Mouse (Mus musculus): ENCODE data around the gene Ptpn3. TPM values are rescaled to one million over a fixed set of nuclear protein-coding genes. Genes with fewer than 3 reads are reported as not detected.

Gene Ptpn3
- polyA plus RNA-seq, 1 experiment from 2014 or later: 4.4 TPM

DNA sequence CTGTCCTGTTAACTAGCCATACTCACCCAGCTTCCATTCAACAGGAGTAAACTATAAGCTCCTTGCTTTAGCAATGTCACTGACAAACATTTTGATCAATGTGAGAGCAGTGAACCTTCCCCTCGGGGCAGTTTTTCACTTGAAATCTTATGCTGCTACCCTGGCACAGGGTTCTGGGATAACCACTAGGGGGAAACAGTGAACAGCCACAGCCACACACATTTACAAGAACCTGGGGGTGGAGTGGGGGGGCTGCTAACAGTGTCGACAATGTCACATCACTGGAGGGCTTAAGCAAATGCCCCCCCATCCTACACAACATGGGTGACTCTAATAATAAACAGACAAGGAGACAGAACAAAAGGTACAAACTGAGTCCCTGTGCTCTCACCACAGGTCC is 51.0 kb downstream of the Ptpn3 start:
- Histone ChIP-seq H3K9ac (no peak overlapping the region), H3K27ac (ENCODE audit: low read depth) (no peak overlapping the region), H3K9me3 (ENCODE audit: low read depth, low read length) (no peaks in the 10 kb centered on the region), H3K4me1 (ENCODE audit: insufficient read depth) (no peaks in the 10 kb centered on the region), H3K36me3 (ENCODE audit: insufficient read depth) (no peaks in the 10 kb centered on the region), H3K4me3 (ENCODE audit: low read depth, low read length) (no peak overlapping the region), H3K27me3 (ENCODE audit: insufficient read depth, low read length) (no peaks in the 10 kb centered on the region), H3K4me2 (no peak overlapping the region)
- TF ChIP-seq CTCF (IDR thresholded peaks at IDR 0.05; ENCODE audit: low read depth): peak; percentile 65
- DNase-seq (peak; percentile 24), ATAC-seq (ENCODE audit: insufficient read depth) (no peak)
- WGBS: 17% methylated on average over 2 of the region's 2 CpGs

GRCm38 (mm10) chr4:57249108-57249507 is 52.5 kb downstream of the Ptpn3 start:
- no peak for TF ChIP-seq CTCF (IDR thresholded peaks at IDR 0.05; ENCODE audit: low read depth)
- Histone ChIP-seq H3K9me3 (ENCODE audit: low read depth, low read length) (no peaks in the 10 kb centered on the region), H3K4me2 (no peak overlapping the region), H3K27me3 (ENCODE audit: insufficient read depth, low read length) (no peaks in the 10 kb centered on the region), H3K9ac (no peak overlapping the region), H3K4me3 (ENCODE audit: low read depth, low read length) (no peak overlapping the region), H3K4me1 (ENCODE audit: insufficient read depth) (no peaks in the 10 kb centered on the region), H3K36me3 (ENCODE audit: insufficient read depth) (no peaks in the 10 kb centered on the region), H3K27ac (ENCODE audit: low read depth) (no peak overlapping the region)
- ATAC-seq (ENCODE audit: insufficient read depth): no peak
- no peak for DNase-seq
- WGBS: 34% methylated on average over 8 of the region's 8 CpGs

DNA sequence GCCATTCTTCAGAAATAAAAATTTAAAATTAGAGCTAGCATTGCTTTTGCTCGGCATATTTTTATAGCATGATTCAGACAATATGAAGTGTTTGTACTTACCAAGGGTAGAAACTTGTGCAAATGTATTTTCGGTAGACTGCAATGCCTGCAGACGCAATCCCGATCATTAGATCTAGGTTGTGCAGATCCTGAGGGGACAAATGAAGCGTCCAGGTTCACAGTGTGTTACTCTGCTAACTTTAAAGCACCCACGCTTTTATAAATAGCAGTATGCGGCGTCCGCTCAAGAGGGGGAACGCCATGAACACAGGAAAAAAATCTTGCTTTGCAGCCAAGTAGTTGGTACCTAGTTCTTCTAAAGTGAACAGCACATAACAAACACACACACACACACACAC is 56.8 kb downstream of the Ptpn3 start:
- TF ChIP-seq CTCF (IDR thresholded peaks at IDR 0.05; ENCODE audit: low read depth): no peak
- no peaks in the 10 kb centered on the region for H3K36me3 ChIP-seq (ENCODE audit: insufficient read depth)
- no peak overlapping the region for H3K9ac ChIP-seq
- H3K4me3 ChIP-seq (ENCODE audit: low read depth, low read length): no peak overlapping the region
- peaks cover 2% of the 10 kb centered on the region; the same call in 1 of the 2 replicates for H3K4me1 ChIP-seq (ENCODE audit: insufficient read depth)
- ATAC-seq (ENCODE audit: insufficient read depth) (no peak), DNase-seq (no peak)
- H3K9me3 ChIP-seq (ENCODE audit: low read depth, low read length): no peaks in the 10 kb centered on the region
- 86% methylated on average over 10 of the region's 10 CpGs for WGBS
- no peak overlapping the region for H3K27ac ChIP-seq (ENCODE audit: low read depth)
- H3K27me3 ChIP-seq (ENCODE audit: insufficient read depth, low read length): no peaks in the 10 kb centered on the region
- no peak overlapping the region for H3K4me2 ChIP-seq

DNA sequence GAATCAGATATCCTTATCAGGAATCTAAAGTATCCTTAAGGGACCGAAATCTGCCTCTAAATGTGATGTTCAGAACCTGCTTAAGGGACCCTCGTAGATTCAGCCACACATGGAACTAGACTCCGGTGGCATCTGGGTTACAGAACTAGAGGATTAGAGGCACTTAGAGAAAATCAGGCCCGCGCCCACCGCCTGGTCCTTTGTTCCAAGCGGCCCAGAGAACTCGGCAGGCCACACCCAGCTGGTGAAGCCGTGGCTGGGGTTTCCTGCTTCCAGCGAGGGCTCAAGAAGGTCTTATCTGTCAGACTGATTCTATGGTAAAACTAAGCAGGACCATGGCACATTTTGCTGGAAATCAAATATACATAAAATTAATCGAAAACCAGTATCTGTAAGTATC is 58.3 kb downstream of the Ptpn3 start:
- Histone ChIP-seq H3K4me1 (ENCODE audit: insufficient read depth) (peaks cover 2% of the 10 kb centered on the region; the same call in 1 of the 2 replicates), H3K36me3 (ENCODE audit: insufficient read depth) (no peaks in the 10 kb centered on the region), H3K9me3 (ENCODE audit: low read depth, low read length) (no peaks in the 10 kb centered on the region), H3K27me3 (ENCODE audit: insufficient read depth, low read length) (no peaks in the 10 kb centered on the region), H3K4me3 (ENCODE audit: low read depth, low read length) (no peak overlapping the region), H3K9ac (no peak overlapping the region), H3K4me2 (no peak overlapping the region), H3K27ac (ENCODE audit: low read depth) (no peak overlapping the region)
- no peak for TF ChIP-seq CTCF (IDR thresholded peaks at IDR 0.05; ENCODE audit: low read depth)
- DNase-seq (peak; percentile 15), ATAC-seq (ENCODE audit: insufficient read depth) (no peak)
- WGBS: 55% methylated on average over 11 of the region's 11 CpGs

GRCm38 (mm10) chr4:57240934-57241333 is 60.7 kb downstream of the Ptpn3 start:
- ATAC-seq (ENCODE audit: insufficient read depth) (no peak), DNase-seq (peak; percentile 44)
- no peaks in the 10 kb centered on the region for H3K9me3 ChIP-seq (ENCODE audit: low read depth, low read length)
- no peak overlapping the region for H3K27ac ChIP-seq (ENCODE audit: low read depth)
- WGBS: 61% methylated on average over 10 of the region's 10 CpGs
- no peaks in the 10 kb centered on the region for H3K27me3 ChIP-seq (ENCODE audit: insufficient read depth, low read length)
- H3K4me2 ChIP-seq: no peak overlapping the region
- H3K9ac ChIP-seq: no peak overlapping the region
- H3K4me3 ChIP-seq (ENCODE audit: low read depth, low read length): no peak overlapping the region
- no peaks in the 10 kb centered on the region for H3K36me3 ChIP-seq (ENCODE audit: insufficient read depth)
- peak; percentile 36; the same call in 1 of the 2 replicates for TF ChIP-seq CTCF (IDR thresholded peaks at IDR 0.05; ENCODE audit: low read depth)
- H3K4me1 ChIP-seq (ENCODE audit: insufficient read depth): peaks cover 2% of the 10 kb centered on the region; the same call in 1 of the 2 replicates

DNA sequence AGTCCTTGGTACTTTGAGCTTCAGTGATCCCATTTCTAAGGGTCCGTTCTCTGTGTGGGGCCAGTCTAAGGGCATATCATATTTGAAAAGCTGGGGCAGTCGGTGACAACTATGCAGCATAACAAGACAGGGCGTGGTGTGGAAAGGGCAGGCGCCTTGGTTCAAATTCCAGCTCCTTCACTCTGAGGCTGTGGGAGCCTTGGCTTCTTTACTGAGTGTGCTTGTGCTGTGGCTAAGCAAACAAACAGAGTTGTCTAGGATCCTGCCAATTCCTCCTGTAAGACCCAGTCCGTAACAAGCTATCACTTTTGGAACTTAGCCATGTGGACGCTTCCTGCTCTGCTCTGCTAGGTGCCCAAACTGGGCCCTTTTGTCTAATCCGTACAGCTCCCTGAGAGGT is 61.5 kb downstream of the Ptpn3 start:
- DNase-seq: peak; percentile 61
- no peaks in the 10 kb centered on the region for H3K27me3 ChIP-seq (ENCODE audit: insufficient read depth, low read length)
- peaks cover 2% of the 10 kb centered on the region; the same call in 1 of the 2 replicates for H3K4me1 ChIP-seq (ENCODE audit: insufficient read depth)
- no peak for TF ChIP-seq CTCF (IDR thresholded peaks at IDR 0.05; ENCODE audit: low read depth)
- H3K9me3 ChIP-seq (ENCODE audit: low read depth, low read length): no peaks in the 10 kb centered on the region
- no peaks in the 10 kb centered on the region for H3K36me3 ChIP-seq (ENCODE audit: insufficient read depth)
- H3K27ac ChIP-seq (ENCODE audit: low read depth): no peak overlapping the region; the same call in 1 of the 2 replicates
- peak; percentile 67 for ATAC-seq (ENCODE audit: insufficient read depth)
- no peak overlapping the region for H3K4me3 ChIP-seq (ENCODE audit: low read depth, low read length)
- 32% methylated on average over 7 of the region's 7 CpGs for WGBS
- H3K4me2 ChIP-seq: no peak overlapping the region
- no peak overlapping the region for H3K9ac ChIP-seq

DNA sequence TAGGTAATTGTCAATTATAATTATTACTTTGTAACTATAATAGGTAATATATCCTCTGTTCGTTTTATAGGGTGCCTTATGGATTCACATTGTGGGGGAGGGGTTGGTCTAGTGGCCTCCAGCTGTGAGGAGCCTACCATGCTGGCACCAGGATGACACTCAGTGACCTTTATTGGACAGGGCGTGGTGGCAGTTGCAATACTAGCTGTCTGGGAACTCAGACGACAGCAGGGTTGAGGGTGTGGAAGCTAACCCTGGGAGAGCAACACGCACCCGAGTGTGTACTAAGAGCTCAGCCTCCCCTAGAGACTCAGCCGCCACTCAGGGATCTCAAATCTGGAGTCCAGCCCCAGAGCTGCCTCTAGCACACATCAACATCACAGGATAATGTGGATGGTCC is 62.5 kb downstream of the Ptpn3 start:
- WGBS: 55% methylated on average over 6 of the region's 6 CpGs
- H3K4me1 ChIP-seq (ENCODE audit: insufficient read depth): peaks cover 2% of the 10 kb centered on the region; the same call in 1 of the 2 replicates
- H3K9ac ChIP-seq: no peak overlapping the region
- H3K9me3 ChIP-seq (ENCODE audit: low read depth, low read length): no peaks in the 10 kb centered on the region
- ATAC-seq (ENCODE audit: insufficient read depth) (no peak), DNase-seq (no peak)
- H3K27me3 ChIP-seq (ENCODE audit: insufficient read depth, low read length): no peaks in the 10 kb centered on the region
- H3K36me3 ChIP-seq (ENCODE audit: insufficient read depth): no peaks in the 10 kb centered on the region
- H3K4me3 ChIP-seq (ENCODE audit: low read depth, low read length): no peak overlapping the region
- no peak overlapping the region for H3K27ac ChIP-seq (ENCODE audit: low read depth)
- H3K4me2 ChIP-seq: no peak overlapping the region
- TF ChIP-seq CTCF (IDR thresholded peaks at IDR 0.05; ENCODE audit: low read depth): no peak

GRCm38 (mm10) chr4:57238118-57238517 is 63.5 kb downstream of the Ptpn3 start:
- H3K9ac ChIP-seq: no peak overlapping the region
- H3K9me3 ChIP-seq (ENCODE audit: low read depth, low read length): no peaks in the 10 kb centered on the region
- no peak overlapping the region for H3K4me2 ChIP-seq
- WGBS: 70% methylated on average over 7 of the region's 7 CpGs
- no peak overlapping the region for H3K27ac ChIP-seq (ENCODE audit: low read depth)
- no peaks in the 10 kb centered on the region for H3K27me3 ChIP-seq (ENCODE audit: insufficient read depth, low read length)
- DNase-seq (no peak), ATAC-seq (ENCODE audit: insufficient read depth) (no peak)
- no peak overlapping the region for H3K4me3 ChIP-seq (ENCODE audit: low read depth, low read length)
- no peak for TF ChIP-seq CTCF (IDR thresholded peaks at IDR 0.05; ENCODE audit: low read depth)
- no peaks in the 10 kb centered on the region for H3K36me3 ChIP-seq (ENCODE audit: insufficient read depth)
- peaks cover 2% of the 10 kb centered on the region; the same call in 1 of the 2 replicates for H3K4me1 ChIP-seq (ENCODE audit: insufficient read depth)

All from lung, embryonic 14.5 days (tissue).